ENCODE assay signal across 14 mouse cellular contexts in genomic region chr2:129633982-129634381, GRCm38 (mm10). TPM values are rescaled to one million over a fixed set of nuclear protein-coding genes. Genes with fewer than 3 reads are reported as not detected.
A peak's percentile ranks its signal among the peaks of the same experiment; 100 is the strongest.
DNase-seq lines count a peak whose midpoint lies in the region; ATAC-seq and TF ChIP-seq lines count a peak whose summit lies in the region.
"Had no signal": no experiment of that assay in that cellular context is flagged by ENCODE, and none has a peak within 500 bp of the region (broad histone marks: within the 10 kb centered on the region; RNA-seq: fewer than 3 reads in every experiment).

No protein-coding gene starts in this region.

- H3K36me3 ChIP-seq in heart, postnatal 0 days (replicated peaks; ENCODE audit: control insufficient read depth, insufficient read depth, low read length), result peaks cover 11% of the 10 kb centered on the region

- intact Hi-C loops in gastrocnemius, adult 2 months (cut with DNase I), result no loop called here
- intact Hi-C loops in gastrocnemius, postnatal 14 days (cut with DNase I; ENCODE audit: low total_unique reads), result no loop called here
- intact Hi-C loops in heart, postnatal 14 days (cut with DNase I), result no loop called here

- no peak for TF ChIP-seq EP300 in heart, postnatal 0 days (IDR thresholded peaks at IDR 0.05; ENCODE audit: low read depth)

- peaks cover 14% of the 10 kb centered on the region for H3K4me1 ChIP-seq in heart, postnatal 0 days (ENCODE audit: control insufficient read depth, insufficient read depth)
- H3K4me1 ChIP-seq in embryonic fibroblast, embryonic 13.5 days (ENCODE audit: control insufficient read depth, insufficient read depth, low read length), result peaks cover 10% of the 10 kb centered on the region
- H3K4me1 ChIP-seq: embryonic facial prominence, embryonic 12.5 days; hindbrain, embryonic 12.5 days; limb, embryonic 12.5 days; liver, embryonic 13.5 days had no signal

- WGBS in heart, postnatal 0 days, result 36% methylated on average over 3 of the region's 3 CpGs

- TF ChIP-seq CTCF in gastrocnemius, adult 2 months (IDR thresholded peaks at IDR 0.05), result no peak
- no peak for TF ChIP-seq CTCF in heart, postnatal 0 days (IDR thresholded peaks at IDR 0.05; ENCODE audit: low read depth)
- TF ChIP-seq CTCF in embryonic fibroblast, embryonic 13.5 days (IDR thresholded peaks at IDR 0.05; ENCODE audit: borderline replicate concordance, insufficient read depth, low read length), result no peak

- DNase-seq in gastrocnemius, adult 2 months, result no peak
- DNase-seq in gastrocnemius, postnatal 14 days, result no peak
- DNase-seq in heart, postnatal 0 days (ENCODE audit: low spot score), result no peak
- no peak for DNase-seq in heart, postnatal 14 days
- DNase-seq in 3T3-L1 (ENCODE audit: low read depth, low spot score), result peak; percentile 53
- DNase-seq in layer of hippocampus, postnatal 10 days (ENCODE audit: low spot score in 2 of 2), result no peak
- DNase-seq: liver, embryonic 13.5 days; midbrain, embryonic 14.5 days; thymus, adult 2 months had no signal

- no peaks in the 10 kb centered on the region for H3K9me3 ChIP-seq in heart, postnatal 0 days (replicated peaks; ENCODE audit: control insufficient read depth, low read length)
- H3K9me3 ChIP-seq: embryonic facial prominence, embryonic 12.5 days; hindbrain, embryonic 12.5 days; limb, embryonic 12.5 days; liver, embryonic 13.5 days had no signal

- H3K27me3 ChIP-seq in heart, postnatal 0 days (ENCODE audit: control insufficient read depth, insufficient read depth, low read length), result no peaks in the 10 kb centered on the region
- H3K27me3 ChIP-seq: embryonic facial prominence, embryonic 12.5 days; hindbrain, embryonic 12.5 days; limb, embryonic 12.5 days; liver, embryonic 13.5 days had no signal

- H3K4me3 ChIP-seq in gastrocnemius, adult 2 months, result no peak overlapping the region
- H3K4me3 ChIP-seq in heart, postnatal 0 days (ENCODE audit: low read depth, low read length), result no peak overlapping the region
- no peak overlapping the region for H3K4me3 ChIP-seq in embryonic fibroblast, embryonic 13.5 days (ENCODE audit: insufficient read depth, low read length)
- H3K4me3 ChIP-seq: embryonic facial prominence, embryonic 12.5 days; hindbrain, embryonic 12.5 days; limb, embryonic 12.5 days; liver, embryonic 13.5 days had no signal

- H3K4me2 ChIP-seq in heart, postnatal 0 days (ENCODE audit: low read depth, low read length), result no peak overlapping the region
- H3K4me2 ChIP-seq: embryonic facial prominence, embryonic 12.5 days; hindbrain, embryonic 12.5 days; limb, embryonic 12.5 days; liver, embryonic 13.5 days had no signal

- TF ChIP-seq POLR2A in embryonic fibroblast, embryonic 13.5 days (IDR thresholded peaks at IDR 0.05; ENCODE audit: low read depth, low read length), result no peak

- no peak for ATAC-seq in heart, postnatal 0 days (ENCODE audit: insufficient read depth, low read depth)

- no peak overlapping the region for H3K9ac ChIP-seq in heart, postnatal 0 days (replicated peaks; ENCODE audit: low read depth, low read length)
- H3K9ac ChIP-seq: embryonic facial prominence, embryonic 12.5 days; hindbrain, embryonic 12.5 days; limb, embryonic 12.5 days; liver, embryonic 13.5 days had no signal

- H3K27ac ChIP-seq in gastrocnemius, adult 2 months, result peak overlapping the region; percentile 81
- peak overlapping the region; percentile 51 for H3K27ac ChIP-seq in heart, postnatal 0 days (ENCODE audit: low read depth)
- peak overlapping the region; percentile 91; the same call in 1 of the 2 replicates for H3K27ac ChIP-seq in embryonic fibroblast, embryonic 13.5 days (ENCODE audit: insufficient read depth, low read length)
- H3K27ac ChIP-seq: embryonic facial prominence, embryonic 12.5 days; hindbrain, embryonic 12.5 days; kidney, postnatal 0 days; limb, embryonic 12.5 days; liver, embryonic 13.5 days had no signal

RNA-seq across cellular contexts. Expression of gene Sirpa, which starts 41.3 kb away (rescaled TPM):
- 1 to 10 TPM; 5.0 to 7.4 TPM for total RNA-seq in gastrocnemius, adult 2 months (2021)
- total RNA-seq in gastrocnemius, postnatal 14 days (2021), result 10 to 100 TPM in 1 of 2 experiments, 1 to 10 TPM in 1; 9.5 to 14.4 TPM
- total RNA-seq in heart, postnatal 0 days (2014; rRNA removed; ENCODE audit: low replicate concordance), result 17.0 and 43.9 TPM in 2 replicates
- 8.8 and 10.8 TPM in 2 replicates for polyA plus RNA-seq in heart, postnatal 0 days (2015; fragmentation: Nextera tagmentation; extraction: Ambion mirVana)
- total RNA-seq in heart, postnatal 14 days (2021), result 10 to 100 TPM; 27.1 to 28.7 TPM
- polyA plus RNA-seq in embryonic fibroblast, embryonic 13.5 days (2011; ENCODE audit: insufficient read length, low read depth, missing spikeins), result 19.3 and 26.0 TPM in 2 replicates
- 100 to 1,000 TPM; 207 to 208 TPM for total RNA-seq in layer of hippocampus, postnatal 10 days (2021)
